8 mouse cellular contexts compared by ENCODE assay signal in genomic region chr5:120588569-120589094, GRCm38 (mm10). TPM values are rescaled to one million over a fixed set of nuclear protein-coding genes. Genes with fewer than 3 reads are reported as not detected.
DNase-seq lines count a peak whose midpoint lies in the region; ATAC-seq and TF ChIP-seq lines count a peak whose summit lies in the region.

TSS of gene Tpcn1 (minus strand) at chr5:120588673.
TSS of gene Iqcd (plus strand) at chr5:120589016.

- H3K27me3 ChIP-seq in CH12.LX (replicated peaks), result peaks cover 10% of the 10 kb centered on the region
- peaks cover 6% of the 10 kb centered on the region; the same call in 1 of the 2 replicates for H3K27me3 ChIP-seq in forebrain, embryonic 12.5 days
- H3K27me3 ChIP-seq in liver, postnatal 0 days (ENCODE audit: insufficient read depth, low read length), result no peaks in the 10 kb centered on the region
- H3K27me3 ChIP-seq in neural tube, embryonic 14.5 days (ENCODE audit: control insufficient read depth, insufficient read depth, low read length), result no peaks in the 10 kb centered on the region

- peaks cover 4% of the 10 kb centered on the region for H3K9me3 ChIP-seq in CH12.LX (replicated peaks; ENCODE audit: low read length)
- H3K9me3 ChIP-seq in forebrain, embryonic 12.5 days, result 0 out of 2 replicates have a peak, but pooled peaks cover 3% of the 10 kb centered on the region
- no peaks in the 10 kb centered on the region for H3K9me3 ChIP-seq in liver, postnatal 0 days (ENCODE audit: low read length)
- no peaks in the 10 kb centered on the region for H3K9me3 ChIP-seq in neural tube, embryonic 14.5 days (ENCODE audit: control insufficient read depth, low read length)

- peaks cover 0 to 8% of the 10 kb centered on the region in 2 experiments for H3K36me3 ChIP-seq in CH12.LX (replicated peaks in 1 of 2; ENCODE audit: control insufficient read depth in 1 of 2, insufficient read depth in 1 of 2, low read length in 1 of 2)
- peaks cover 2% of the 10 kb centered on the region for H3K36me3 ChIP-seq in forebrain, embryonic 12.5 days (replicated peaks)
- peaks cover 16% of the 10 kb centered on the region for H3K36me3 ChIP-seq in liver, postnatal 0 days (replicated peaks; ENCODE audit: insufficient read depth, low read length)
- H3K36me3 ChIP-seq in neural tube, embryonic 14.5 days (ENCODE audit: control insufficient read depth, insufficient read depth, low read length), result peaks cover under 1% of the 10 kb centered on the region; the same call in 1 of the 2 replicates

- TF ChIP-seq POLR2A in CH12.LX (IDR thresholded peaks at IDR 0.05; ENCODE audit: low read depth, low read length), result peak; percentile 76

- H3K4me3 ChIP-seq in CH12.LX (replicated peaks in 1 of 3; ENCODE audit: low read depth in 2 of 3, low read length in 2 of 3, poor library complexity in 1 of 3), result peak within 1 kb of the TSS; percentile 70 to 75 (median 71)
- peak within 1 kb of the TSS; percentile 77 for H3K4me3 ChIP-seq in forebrain, embryonic 12.5 days (replicated peaks)
- peak within 1 kb of the TSS; percentile 83 for H3K4me3 ChIP-seq in liver, postnatal 0 days (ENCODE audit: low read depth, low read length)
- peak within 1 kb of the TSS; percentile 57 for H3K4me3 ChIP-seq in neural tube, embryonic 14.5 days (ENCODE audit: low read depth, low read length)

- under 1% methylated on average over 35 of the region's 35 CpGs for WGBS in forebrain, embryonic 12.5 days
- 2% methylated on average over 35 of the region's 35 CpGs for WGBS in large intestine, adult 2 months
- under 1% methylated on average over 33 of the region's 35 CpGs for WGBS in liver, postnatal 0 days (ENCODE audit: insufficient replicate concordance)
- under 1% methylated on average over 33 of the region's 35 CpGs for WGBS in neural tube, embryonic 14.5 days

- H3K4me1 ChIP-seq in CH12.LX (ENCODE audit: control insufficient read depth in 1 of 2, insufficient read depth in 2 of 2), result peaks cover 4 to 42% of the 10 kb centered on the region in 2 experiments
- H3K4me1 ChIP-seq in forebrain, embryonic 12.5 days, result peaks cover 28% of the 10 kb centered on the region
- peaks cover 35% of the 10 kb centered on the region for H3K4me1 ChIP-seq in liver, postnatal 0 days (ENCODE audit: insufficient read depth)
- peaks cover 14% of the 10 kb centered on the region for H3K4me1 ChIP-seq in neural tube, embryonic 14.5 days (ENCODE audit: control insufficient read depth, insufficient read depth, low read length)

- H3K27ac ChIP-seq in CH12.LX (ENCODE audit: insufficient read depth, low read depth), result no peak within 1 kb of the TSS
- 0 out of 2 replicates have a peak within 1 kb of the TSS, but pooled peaks have one; percentile 58 for H3K27ac ChIP-seq in forebrain, embryonic 12.5 days
- peak within 1 kb of the TSS; percentile 90 for H3K27ac ChIP-seq in liver, postnatal 0 days (ENCODE audit: low read depth)
- H3K27ac ChIP-seq in neural tube, embryonic 14.5 days (ENCODE audit: low read depth, low read length), result peak within 1 kb of the TSS; percentile 45

- in situ Hi-C loops in CH12.LX (cut with MboI; ENCODE audit: low pct_ligation_motif_present, low pct_unique_long_range_greater_than_20kb, low sequenced_read_pairs), result no loop called here

- no peak for TF ChIP-seq CTCF in CH12.LX (conservative IDR thresholded peaks at IDR 0.05 in 1 of 2, IDR thresholded peaks at IDR 0.05 in 1 of 2; ENCODE audit: low read depth in 2 of 2, low read length in 2 of 2)
- TF ChIP-seq CTCF in liver, postnatal 0 days (IDR thresholded peaks at IDR 0.05; ENCODE audit: low read depth), result peak; percentile 25

- no peak for TF ChIP-seq RAD21 in CH12.LX (IDR thresholded peaks at IDR 0.05; ENCODE audit: low read depth, low read length)

- ATAC-seq in forebrain, embryonic 12.5 days (ENCODE audit: low FRiP score), result peak; percentile 98
- ATAC-seq in liver, postnatal 0 days, result peak; percentile 93
- peak; percentile 97 for ATAC-seq in neural tube, embryonic 14.5 days (ENCODE audit: low read depth)

- intact Hi-C loops in heart, postnatal 10 days (cut with DNase I), result loop anchor here (5.0 kb wide), 1 partner anchor 81 kb away; no protein-coding TSS in a partner anchor

- dilution Hi-C loops in CH12.LX (cut with MboI; ENCODE audit: extremely low pct_ligation_motif_present, extremely low pct_unique_long_range_greater_than_20kb, low sequenced_read_pairs), result no loop called here

- no peaks in the 10 kb centered on the region for H3K79me2 ChIP-seq in CH12.LX (replicated peaks; ENCODE audit: control insufficient read depth, extremely low read depth, insufficient read depth, poor library complexity, severe bottlenecking)

- H3K9ac ChIP-seq in CH12.LX (ENCODE audit: insufficient read depth, low read depth), result peak within 1 kb of the TSS; percentile 36
- H3K9ac ChIP-seq in forebrain, embryonic 12.5 days, result peak within 1 kb of the TSS; percentile 80
- peak within 1 kb of the TSS; percentile 94 for H3K9ac ChIP-seq in liver, postnatal 0 days (replicated peaks)
- peak within 1 kb of the TSS; percentile 82 for H3K9ac ChIP-seq in neural tube, embryonic 14.5 days (replicated peaks; ENCODE audit: low read depth, low read length)

- DNase-seq in CH12.LX (ENCODE audit: extremely low read depth), result peak; percentile 99
- DNase-seq in c-Kit-positive CD71-positive TER-119-negative erythroid progenitor cells, embryonic 14.5 days (ENCODE audit: low read depth), result peak; percentile 98
- DNase-seq in heart, postnatal 10 days, result peak; percentile 99 to 100
- DNase-seq in large intestine, adult 2 months (ENCODE audit: low read depth, low spot score), result peak; percentile 98
- DNase-seq in liver, postnatal 0 days, result peak; percentile 100
- DNase-seq in testis, postnatal 10 days (ENCODE audit: low spot score), result peak; percentile 100

- peak within 1 kb of the TSS; percentile 89 for H3K4me2 ChIP-seq in CH12.LX (ENCODE audit: insufficient read depth, low read depth, poor library complexity, severe bottlenecking)
- peak within 1 kb of the TSS; percentile 92 for H3K4me2 ChIP-seq in forebrain, embryonic 12.5 days
- peak within 1 kb of the TSS; percentile 89 for H3K4me2 ChIP-seq in liver, postnatal 0 days (ENCODE audit: low read depth, low read length)
- peak within 1 kb of the TSS; percentile 97 for H3K4me2 ChIP-seq in neural tube, embryonic 14.5 days (ENCODE audit: low read depth, low read length)

- TF ChIP-seq EP300 in CH12.LX (IDR thresholded peaks at IDR 0.05; ENCODE audit: low read length), result no peak
- TF ChIP-seq EP300 in liver, postnatal 0 days (IDR thresholded peaks at IDR 0.05; ENCODE audit: low read depth), result no peak

TF ChIP-seq in CH12.LX, 34 proteins besides CTCF, POLR2A, EP300 and RAD21:
- TF ChIP-seq CHD1 (IDR thresholded peaks at IDR 0.05; ENCODE audit: low read depth, low read length), result no peak
- peak; percentile 95 for TF ChIP-seq CHD2 (IDR thresholded peaks at IDR 0.05; ENCODE audit: low read length)
- 0 out of 2 replicates have a peak, but pooled peaks have one; percentile 49 for TF ChIP-seq TCF12 (IDR thresholded peaks at IDR 0.05; ENCODE audit: low read depth, low read length)
- no peak for TF ChIP-seq KAT2A (IDR thresholded peaks at IDR 0.05; ENCODE audit: insufficient replicate concordance, low read length)
- no peak; the same call in 1 of the 2 replicates for TF ChIP-seq SIN3A (IDR thresholded peaks at IDR 0.05; ENCODE audit: low read length)
- TF ChIP-seq ZKSCAN1 (IDR thresholded peaks at IDR 0.05; ENCODE audit: borderline replicate concordance, low read depth, low read length), result no peak
- peak; percentile 64 for TF ChIP-seq NELFE (IDR thresholded peaks at IDR 0.05; ENCODE audit: low read depth, low read length)
- TF ChIP-seq MAZ (IDR thresholded peaks at IDR 0.05; ENCODE audit: low read depth, low read length), result peak; percentile 72
- TF ChIP-seq MXI1 (IDR thresholded peaks at IDR 0.05; ENCODE audit: low read depth, low read length), result 0 out of 2 replicates have a peak, but pooled peaks have one; percentile 57
- TF ChIP-seq ELF1 (IDR thresholded peaks at IDR 0.05; ENCODE audit: low read depth, low read length), result peak; percentile 73
- TF ChIP-seq NRF1 (IDR thresholded peaks at IDR 0.05; ENCODE audit: low read depth, low read length), result peak; percentile 66
- TF ChIP-seq E2F4 (IDR thresholded peaks at IDR 0.05; ENCODE audit: insufficient replicate concordance, low read depth, low read length), result 0 out of 2 replicates have a peak, but pooled peaks have one; percentile 33

RNA-seq across cellular contexts. Expression of gene Tpcn1, which starts in this region (rescaled TPM):
- total RNA-seq in CH12.LX (2012; rRNA removed), result 1.9 and 2.2 TPM in 2 replicates
- 0.90 and 1.0 TPM in 2 replicates for total RNA-seq in CH12.LX (2014; rRNA removed)
- polyA plus RNA-seq in CH12.LX (2012; ENCODE audit: insufficient read length, low read depth), result 4.2 and 5.4 TPM in 2 replicates
- 11.8 and 15.1 TPM in 2 replicates for polyA plus RNA-seq in forebrain, embryonic 12.5 days (2016; fragmentation: Nextera tagmentation; extraction: Ambion mirVana)
- 10 to 100 TPM; 33.0 to 38.7 TPM for total RNA-seq in heart, postnatal 10 days (2021)
- 41.7 and 63.5 TPM in 2 replicates for polyA plus RNA-seq in large intestine, adult 2 months (2012; rRNA removed)
- polyA plus RNA-seq in liver, postnatal 0 days (2015; fragmentation: Nextera tagmentation; extraction: Ambion mirVana), result 16.3 and 18.6 TPM in 2 replicates
- 14.8 and 18.5 TPM in 2 replicates for polyA plus RNA-seq in neural tube, embryonic 14.5 days (2014; fragmentation: Nextera tagmentation; extraction: Ambion mirVana)

RNA-seq across cellular contexts. Expression of gene Iqcd, which starts in this region (rescaled TPM):
- 0.25 and 0.59 TPM in 2 replicates for total RNA-seq in CH12.LX (2012; rRNA removed)
- not detected in 2 replicates for total RNA-seq in CH12.LX (2014; rRNA removed)
- polyA plus RNA-seq in CH12.LX (2012; ENCODE audit: insufficient read length, low read depth), result 0.35 and 0.77 TPM in 2 replicates
- polyA plus RNA-seq in forebrain, embryonic 12.5 days (2016; fragmentation: Nextera tagmentation; extraction: Ambion mirVana), result 1.3 and 1.4 TPM in 2 replicates
- under 1 TPM in 1 of 2 experiments, not detected in 1; 0.17 TPM for total RNA-seq in heart, postnatal 10 days (2021)
- polyA plus RNA-seq in large intestine, adult 2 months (2012; rRNA removed), result 0.40 and 0.41 TPM in 2 replicates
- 0.75 and 0.84 TPM in 2 replicates for polyA plus RNA-seq in liver, postnatal 0 days (2015; fragmentation: Nextera tagmentation; extraction: Ambion mirVana)
- polyA plus RNA-seq in neural tube, embryonic 14.5 days (2014; fragmentation: Nextera tagmentation; extraction: Ambion mirVana), result 0.62 and 1.3 TPM in 2 replicates

Comparison
In these comparisons a context has a peak if more than half of its experiments do, and no peak if none do; other contexts are left out.
1. RNA of gene Tpcn1 (total RNA-seq): 33.0 to 38.7 TPM in heart, postnatal 10 days; 0.90 to 2.2 TPM in CH12.LX; every median in the first group is over 10 times any median in the second.
2. H3K9ac ChIP-seq: peak in every context shown above with its lines; median percentile 94 in liver, postnatal 0 days; 82 in neural tube, embryonic 14.5 days; 80 in forebrain, embryonic 12.5 days; 36 in CH12.LX.
3. Peak in every context shown above with its lines, with median percentiles within 50 percentile points of each other: DNase-seq, H3K4me2 ChIP-seq, H3K4me3 ChIP-seq and ATAC-seq.